Mouse (Mus musculus): ENCODE measurements around the gene Rbms3.

GRCm38 (mm10) chr9:117069232-117069631 is 560.5 kb downstream of the Rbms3 start:
- no peak for TF ChIP-seq POLR2A (IDR thresholded peaks at IDR 0.05; ENCODE audit: low read depth, low read length)
- TF ChIP-seq CTCF (conservative IDR thresholded peaks at IDR 0.05; ENCODE audit: insufficient read depth, insufficient read length, low read depth, low read length), result no peak
